Mouse (Mus musculus) erythroblast, embryonic 14.5 days (primary cell): Measurements from ENCODE around the gene Prop1.

Source experiments
- GATA1 ChIP-seq: IDR thresholded peaks from 2 replicates; pipeline ENCODE4 v1.6.1; 2012; ENCODE audit warnings: low read length, inconsistent platforms, mixed read lengths
- TAL1 ChIP-seq: IDR thresholded peaks from 3 replicates; pipeline ENCODE4 v1.6.1; 2012; ENCODE audit warnings: low read length, inconsistent platforms, mixed read lengths

- TF ChIP-seq GATA1 (no peak), TAL1 (no peak)
Measured at GRCm38 (mm10) chr11:50930469-50931014, 23.0 kb downstream of the Prop1 start.
